In the genomic region with DNA sequence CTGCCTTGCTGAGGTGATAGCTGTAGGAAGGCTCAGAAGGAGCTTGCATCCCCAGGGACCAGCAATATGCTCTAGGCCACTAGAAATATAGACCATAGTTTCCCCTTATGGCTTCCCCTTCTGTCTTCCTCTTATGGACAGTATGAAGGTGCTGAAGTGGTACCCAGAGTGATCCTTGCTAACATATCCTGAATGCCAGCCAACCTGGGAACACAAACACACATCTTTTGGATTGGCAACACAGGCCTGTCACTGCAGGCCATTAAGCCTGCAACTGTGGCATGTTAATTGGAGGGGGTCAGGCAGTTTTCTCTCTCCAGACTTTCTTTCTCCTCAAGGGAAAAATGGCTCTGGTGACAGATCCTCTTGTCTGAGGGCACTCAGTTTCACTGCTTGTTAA, we compare ENCODE assay signal across 27 mouse cellular contexts.
"Had no signal": no experiment of that assay in that cellular context is flagged by ENCODE, and none has a peak within 500 bp of the region (broad histone marks: within the 10 kb centered on the region; RNA-seq: fewer than 3 reads in every experiment).

No protein-coding gene starts in this region.

- DNase-seq: gastrocnemius, adult 2 months; gastrocnemius, postnatal 10 days; gastrocnemius, postnatal 25 days; heart, adult 18-20 months; heart, postnatal 10 days; heart, postnatal 4 days; kidney, adult 11 months; kidney, adult 2 months; kidney, adult 9 months; kidney, postnatal 14 days; kidney, postnatal 36 days; layer of hippocampus, adult 9-11 months; layer of hippocampus, postnatal 36 days; left cerebral cortex, postnatal 4 days had no signal

- H3K4me1 ChIP-seq: heart, embryonic 10.5 days; heart, embryonic 12.5 days; hindbrain, embryonic 10.5 days; hindbrain, embryonic 15.5 days; kidney, embryonic 15.5 days; limb, embryonic 13.5 days; limb, embryonic 15.5 days; liver, embryonic 12.5 days had no signal

- H3K4me2 ChIP-seq: heart, embryonic 12.5 days; hindbrain, embryonic 13.5 days; hindbrain, embryonic 15.5 days; kidney, embryonic 15.5 days; limb, embryonic 13.5 days; limb, embryonic 15.5 days; liver, embryonic 12.5 days had no signal

- H3K27me3 ChIP-seq: heart, embryonic 12.5 days; hindbrain, embryonic 13.5 days; hindbrain, embryonic 15.5 days; kidney, embryonic 15.5 days; limb, embryonic 13.5 days; limb, embryonic 15.5 days; liver, embryonic 12.5 days had no signal

- H3K36me3 ChIP-seq: heart, embryonic 10.5 days; heart, embryonic 12.5 days; hindbrain, embryonic 10.5 days; hindbrain, embryonic 13.5 days; hindbrain, embryonic 15.5 days; kidney, embryonic 15.5 days; limb, embryonic 13.5 days; limb, embryonic 15.5 days; liver, embryonic 12.5 days had no signal

- H3K27ac ChIP-seq: gastrocnemius, adult 2 months; heart, embryonic 10.5 days; hindbrain, embryonic 10.5 days; hindbrain, embryonic 13.5 days; hindbrain, embryonic 15.5 days; hindbrain, postnatal 0 days; kidney, embryonic 15.5 days; kidney, postnatal 0 days; limb, embryonic 13.5 days; limb, embryonic 15.5 days; liver, embryonic 12.5 days; liver, embryonic 14.5 days had no signal

- H3K4me3 ChIP-seq: gastrocnemius, adult 2 months; heart, embryonic 10.5 days; heart, embryonic 12.5 days; hindbrain, embryonic 10.5 days; hindbrain, embryonic 13.5 days; hindbrain, embryonic 15.5 days; kidney, embryonic 15.5 days; limb, embryonic 13.5 days; limb, embryonic 15.5 days; liver, embryonic 12.5 days had no signal

- H3K9ac ChIP-seq: heart, embryonic 12.5 days; hindbrain, embryonic 13.5 days; hindbrain, embryonic 15.5 days; kidney, embryonic 15.5 days; limb, embryonic 13.5 days; limb, embryonic 15.5 days; liver, embryonic 12.5 days; liver, embryonic 14.5 days had no signal

- ATAC-seq: hindbrain, postnatal 0 days; intestine, embryonic 16.5 days; liver, embryonic 12.5 days had no signal

- H3K9me3 ChIP-seq: heart, embryonic 10.5 days; heart, embryonic 12.5 days; hindbrain, embryonic 10.5 days; hindbrain, embryonic 13.5 days; hindbrain, embryonic 15.5 days; kidney, embryonic 15.5 days; limb, embryonic 13.5 days; limb, embryonic 15.5 days; liver, embryonic 12.5 days had no signal
